Mouse (Mus musculus) CH12.LX (cell line): Measurements from ENCODE around the gene Map3k13. TPM values are rescaled to one million over a fixed set of nuclear protein-coding genes. Genes with fewer than 3 reads are reported as not detected.

Experiments
- DNase-seq: peaks from one replicate; pipeline ENCODE4 v3.0.0-alpha.2; 2013; ENCODE audit errors: extremely low read depth
- H3K27ac ChIP-seq: 2 replicates; pipeline ENCODE4 v1.5.1; 2012; ENCODE audit warnings: low read depth, mild to moderate bottlenecking, control low read depth, moderate library complexity; ENCODE audit not compliant: insufficient read depth
- H3K27me3 ChIP-seq: replicated peaks from 2 replicates; pipeline ENCODE3; 2012; ENCODE audit warnings: inconsistent platforms
- H3K36me3 ChIP-seq, 2 experiments: replicated peaks in 1 of 2; 2 replicates each; pipeline versions ENCODE3 to v1.6.1; 2012; ENCODE audit warnings: inconsistent platforms in 1 of 2, low read length in 1 of 2, mild to moderate bottlenecking in 1 of 2, mixed read lengths in 1 of 2, moderate library complexity in 1 of 2; ENCODE audit not compliant: control insufficient read depth in 1 of 2, insufficient read depth in 1 of 2
- H3K4me1 ChIP-seq, 2 experiments: 2 replicates each; pipeline ENCODE4 v1.6.1; 2012; ENCODE audit warnings: inconsistent platforms in 1 of 2, moderate library complexity in 1 of 2; ENCODE audit not compliant: insufficient read depth in 2 of 2, control insufficient read depth in 1 of 2
- H3K4me2 ChIP-seq: 2 replicates; pipeline ENCODE4 v1.6.1; 2012; ENCODE audit warnings: low read depth, mild to moderate bottlenecking, control low read depth; ENCODE audit not compliant: poor library complexity, insufficient read depth, severe bottlenecking
- H3K4me3 ChIP-seq, 3 experiments: fragments of 150-350 bp in 1 of 3; sonication (generic) in 1 of 3; replicated peaks in 1 of 3; 2 replicates each; pipeline versions ENCODE3 to v1.5.1; 2011 to 2012; ENCODE audit warnings: low read depth in 2 of 3, low read length in 2 of 3, mild to moderate bottlenecking in 2 of 3, moderate library complexity in 2 of 3, control low read depth in 1 of 3, improper control_type of control experiment in 1 of 3, inconsistent platforms in 1 of 3, mixed read lengths in 1 of 3; ENCODE audit not compliant: poor library complexity in 1 of 3
- H3K79me2 ChIP-seq: replicated peaks from 2 replicates; pipeline ENCODE4 v1.6.1; 2012; ENCODE audit warnings: mild to moderate bottlenecking, moderate library complexity; ENCODE audit not compliant: control insufficient read depth, poor library complexity, insufficient read depth, severe bottlenecking; ENCODE audit errors: extremely low read depth
- H3K9ac ChIP-seq: 2 replicates; pipeline ENCODE4 v1.6.1; 2012; ENCODE audit warnings: low read depth, mild to moderate bottlenecking, control low read depth, moderate library complexity; ENCODE audit not compliant: insufficient read depth
- H3K9me3 ChIP-seq: replicated peaks from 2 replicates; pipeline ENCODE3; 2012; ENCODE audit warnings: low read length, inconsistent platforms, mixed read lengths
- BHLHE40 ChIP-seq: IDR thresholded peaks from 2 replicates; pipeline ENCODE4 v1.6.1; 2011; ENCODE audit warnings: mild to moderate bottlenecking, low read depth, low read length, improper control_type of control experiment
- CHD1 ChIP-seq: IDR thresholded peaks from 2 replicates; pipeline ENCODE4 v1.6.1; 2012; ENCODE audit warnings: low read depth, low read length, improper control_type of control experiment, inconsistent platforms
- CHD2 ChIP-seq: IDR thresholded peaks from 2 replicates; pipeline ENCODE4 v1.6.1; 2011; ENCODE audit warnings: low read length, improper control_type of control experiment
- GABPA ChIP-seq: IDR thresholded peaks from 2 replicates; pipeline ENCODE4 v1.6.1; 2012; ENCODE audit warnings: low read depth, low read length, improper control_type of control experiment, inconsistent platforms; ENCODE audit not compliant: insufficient replicate concordance
- KAT2A ChIP-seq: IDR thresholded peaks from 2 replicates; pipeline ENCODE4 v1.6.1; 2012; ENCODE audit warnings: low read length, improper control_type of control experiment, inconsistent platforms; ENCODE audit not compliant: insufficient replicate concordance
- MXI1 ChIP-seq: IDR thresholded peaks from 2 replicates; pipeline ENCODE4 v1.6.1; 2011; ENCODE audit warnings: mild to moderate bottlenecking, low read depth, low read length, improper control_type of control experiment
- NRF1 ChIP-seq: IDR thresholded peaks from 2 replicates; pipeline ENCODE4 v1.6.1; 2014; ENCODE audit warnings: low read depth, mild to moderate bottlenecking, inconsistent platforms, low read length, improper control_type of control experiment, moderate library complexity
- POLR2AphosphoS2 ChIP-seq: IDR thresholded peaks from 2 replicates; pipeline ENCODE4 v1.6.1; 2011; ENCODE audit warnings: low read depth, low read length, improper control_type of control experiment
- TCF12 ChIP-seq: IDR thresholded peaks from 2 replicates; pipeline ENCODE4 v1.6.1; 2014; ENCODE audit warnings: low read depth, mild to moderate bottlenecking, inconsistent platforms, low read length, improper control_type of control experiment
- UBTF ChIP-seq: IDR thresholded peaks from 2 replicates; pipeline ENCODE4 v1.6.1; 2012; ENCODE audit warnings: low read depth, mild to moderate bottlenecking, inconsistent platforms, low read length, improper control_type of control experiment, moderate library complexity
- USF1 ChIP-seq: IDR thresholded peaks from 2 replicates; pipeline ENCODE4 v1.6.1; 2014; ENCODE audit warnings: low read depth, mild to moderate bottlenecking, inconsistent platforms, low read length, improper control_type of control experiment
- USF2 ChIP-seq: conservative IDR thresholded peaks from 2 replicates; pipeline ENCODE4 v1.6.1; 2011; ENCODE audit warnings: low read depth, low read length, improper control_type of control experiment
- ZNF384 ChIP-seq: IDR thresholded peaks from 2 replicates; pipeline ENCODE4 v1.6.1; 2012; ENCODE audit warnings: low read depth, low read length, improper control_type of control experiment, inconsistent platforms
- dilution Hi-C: fragments of 300-500 bp; cut with MboI; formaldehyde crosslinking; loops from 2 replicates; pipeline ENCODE4 v1.14.3; 2020; ENCODE audit warnings: low sequenced_read_pairs; ENCODE audit not compliant: extremely low pct_unique_long_range_greater_than_20kb, extremely low pct_ligation_motif_present
- in situ Hi-C: fragments of 300-500 bp; cut with MboI; formaldehyde crosslinking; loops from 3 replicates; pipeline ENCODE4 v1.14.3; 2019; ENCODE audit warnings: low sequenced_read_pairs, low pct_ligation_motif_present, low pct_unique_long_range_greater_than_20kb, mixed read lengths
- polyA plus RNA-seq: library from polyadenylated mRNA; unstranded; fragments of >175 nt; gene quantifications from 2 replicates; pipeline ENCODE4 v1.2.1, GENCODE M21; 2012; ENCODE audit warnings: low read depth; ENCODE audit not compliant: insufficient read length
- total RNA-seq, 2 experiments: library from RNA; depleted of rRNA; stranded (reverse); fragments of 300-350 nt in 1 of 2; fragments of >200 nt in 1 of 2; gene quantifications; 2 replicates each; pipeline ENCODE4 v1.2.3; 2012 to 2014

The Map3k13 gene
- total and polyA plus RNA-seq, 3 experiments = 0.32 to 1.3 (median 0.89) TPM

DNA sequence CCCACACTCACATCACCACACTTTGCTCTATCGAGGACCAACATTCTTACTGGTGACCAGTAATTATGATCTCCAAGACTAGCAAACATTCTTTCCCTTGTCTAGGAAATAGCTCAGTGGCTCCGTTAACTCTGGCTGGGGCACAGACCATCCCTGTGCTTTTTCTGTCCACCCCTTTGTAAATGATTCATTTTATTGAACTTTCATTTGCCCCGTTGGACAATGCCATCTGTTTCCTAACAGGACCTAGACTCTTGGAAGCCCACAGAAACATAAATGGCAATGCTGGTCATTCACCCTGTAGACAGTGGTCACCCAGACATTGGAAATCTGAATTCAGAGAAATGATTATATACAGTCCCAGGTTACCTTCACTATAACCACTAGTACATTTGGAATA is 84.7 kb downstream of the Map3k13 start:
- Histone ChIP-seq H3K4me3 (no peak overlapping the region), H3K9me3 (no peaks in the 10 kb centered on the region), H3K79me2 (no peaks in the 10 kb centered on the region), H3K27ac (no peak overlapping the region), H3K27me3 (no peaks in the 10 kb centered on the region), H3K36me3 (no peaks in the 10 kb centered on the region), H3K4me1 (peaks cover 7 to 13% of the 10 kb centered on the region in 2 experiments), H3K9ac (no peak overlapping the region), H3K4me2 (no peak overlapping the region)
- in situ Hi-C loops (no loop called here), dilution Hi-C loops (no loop called here)
- DNase-seq = no peak
- TF ChIP-seq BHLHE40 = no peak
- TF ChIP-seq MXI1 = no peak
- TF ChIP-seq KAT2A = no peak
- no peak for TF ChIP-seq UBTF
- TF ChIP-seq CHD1 = no peak
- no peak for TF ChIP-seq CHD2
- TF ChIP-seq GABPA = no peak
- no peak for TF ChIP-seq POLR2AphosphoS2
- no peak for TF ChIP-seq TCF12
- no peak for TF ChIP-seq ZNF384
- no peak for TF ChIP-seq NRF1
- TF ChIP-seq, all 38 proteins: peak for 0

DNA sequence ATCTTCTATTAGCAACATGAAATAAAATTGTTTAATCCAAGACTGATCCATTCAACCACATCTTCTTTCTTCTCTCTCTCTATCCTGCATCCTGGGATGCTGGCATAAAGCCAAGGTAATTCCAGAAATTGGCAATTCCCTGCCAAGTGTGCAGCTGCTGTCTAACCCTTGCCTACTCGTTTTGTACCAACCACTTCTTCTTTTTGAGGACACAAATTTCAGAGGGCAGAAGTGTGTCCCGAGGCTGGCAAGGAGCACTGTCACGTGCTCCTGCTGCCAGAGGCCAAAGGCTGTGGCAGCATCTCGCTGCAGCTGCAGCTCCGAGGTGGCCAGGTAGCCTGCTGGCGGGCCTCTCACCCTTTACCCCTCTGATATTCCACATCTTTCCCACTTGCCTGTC is 87.0 kb downstream of the Map3k13 start:
- in situ Hi-C loops = no loop called here
- Histone ChIP-seq H3K4me2 (no peak overlapping the region; the same call in 1 of the 2 replicates), H3K27ac (no peak overlapping the region), H3K9me3 (no peaks in the 10 kb centered on the region)
- peak; percentile 41; the same call in 1 of the 2 replicates for TF ChIP-seq USF1
- TF ChIP-seq CHD1 = no peak
- TF ChIP-seq BHLHE40 = peak; percentile 70
- TF ChIP-seq, all 38 proteins: peak for 2
- H3K9ac ChIP-seq = no peak overlapping the region
- no peaks in the 10 kb centered on the region for H3K36me3 ChIP-seq
- peaks cover 7 to 13% of the 10 kb centered on the region in 2 experiments for H3K4me1 ChIP-seq
- no peak for DNase-seq
- dilution Hi-C loops = no loop called here
- H3K4me3 ChIP-seq = no peak overlapping the region
- H3K27me3 ChIP-seq = no peaks in the 10 kb centered on the region
- H3K79me2 ChIP-seq = no peaks in the 10 kb centered on the region

DNA sequence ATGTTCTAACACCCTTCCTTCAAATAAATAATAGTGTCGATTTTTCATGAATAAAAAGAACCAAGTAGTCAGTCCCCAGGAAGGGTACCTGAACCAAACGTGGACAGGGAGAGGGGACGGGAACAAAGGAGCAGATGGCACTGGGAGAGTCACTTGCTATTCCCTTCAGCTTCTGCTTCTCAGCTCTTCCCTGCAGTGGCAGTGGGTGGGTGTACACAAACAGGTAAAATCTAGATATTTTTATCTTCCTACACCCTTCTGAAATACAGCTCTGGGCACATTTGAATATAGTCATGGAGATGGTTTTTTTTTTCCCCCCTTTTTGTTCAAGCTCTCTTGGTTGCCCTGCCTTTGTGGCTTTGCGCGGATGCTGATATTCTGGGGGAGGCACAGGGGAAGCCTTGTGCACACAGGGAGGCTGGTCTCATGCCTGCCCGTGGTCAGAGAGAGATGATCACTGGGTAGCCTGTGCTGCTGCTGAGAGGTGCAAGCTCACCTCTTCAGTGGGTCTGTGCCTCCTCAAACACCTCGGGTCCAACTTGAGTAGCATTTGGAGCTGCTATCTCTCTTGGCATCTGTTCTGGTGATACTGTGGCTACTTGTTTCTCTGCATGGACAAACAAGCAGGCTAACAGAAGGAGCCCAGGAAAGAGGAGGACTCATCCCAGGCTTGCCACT is 87.6 kb downstream of the Map3k13 start:
- no peaks in the 10 kb centered on the region for H3K79me2 ChIP-seq
- H3K9ac ChIP-seq = no peak overlapping the region
- no peak for TF ChIP-seq USF2
- 0 out of 2 replicates have a peak, but pooled peaks have one; percentile 18 for TF ChIP-seq ZNF384
- no peak overlapping the region; the same call in 1 of the 2 replicates for H3K4me2 ChIP-seq
- no peaks in the 10 kb centered on the region for H3K9me3 ChIP-seq
- peaks cover 7 to 13% of the 10 kb centered on the region in 2 experiments for H3K4me1 ChIP-seq
- peak; percentile 24 for DNase-seq
- dilution Hi-C loops (no loop called here), in situ Hi-C loops (no loop called here)
- no peak overlapping the region for H3K27ac ChIP-seq
- H3K27me3 ChIP-seq = no peaks in the 10 kb centered on the region
- no peak overlapping the region for H3K4me3 ChIP-seq
- H3K36me3 ChIP-seq = no peaks in the 10 kb centered on the region
